Mouse (Mus musculus) embryo, embryonic 11 days (tissue): ENCODE data around the gene Wiz.

Experiments
- DNase-seq: peaks from one replicate; pipeline ENCODE4 v3.0.0-alpha.2; 2015

The Wiz gene

GRCm38 (mm10) chr17:32389101-32389659 is at the start of gene Wiz:
Wiz (minus strand) TSS chr17:32389439.
- peak; percentile 95 for DNase-seq

GRCm38 (mm10) chr17:32437106-32437505 is 47.9 kb upstream of the Wiz start:
- DNase-seq: no peak

GRCm38 (mm10) chr17:32435151-32435550 is 45.9 kb upstream of the Wiz start:
- no peak for DNase-seq

DNA sequence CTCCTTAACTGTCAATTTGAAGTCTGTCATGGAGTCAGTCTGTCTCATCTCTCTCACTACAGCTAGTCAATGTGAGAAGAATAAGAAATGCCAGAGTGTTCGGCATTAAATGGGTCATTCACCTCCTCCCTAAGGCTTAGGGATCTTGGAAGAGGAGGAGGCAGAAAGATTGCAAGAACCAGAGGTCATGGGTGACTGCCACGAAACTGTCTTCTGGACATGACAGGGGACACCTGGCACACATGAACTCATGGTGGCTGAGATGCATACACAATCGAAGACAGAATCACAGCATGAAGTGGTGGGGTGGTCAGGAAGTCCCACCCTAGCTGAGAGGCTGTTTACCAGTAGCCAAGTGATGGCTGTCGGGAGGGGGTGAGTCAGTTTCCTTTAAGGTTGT is 45.1 kb upstream of the Wiz start:
- no peak for DNase-seq

- DNase-seq: peak; percentile 40
These were observed 42.7 kb upstream of the Wiz start for GRCm38 (mm10) chr17:32431972-32432371.

GRCm38 (mm10) chr17:32426610-32427009 is 37.4 kb upstream of the Wiz start:
- DNase-seq: no peak

DNA sequence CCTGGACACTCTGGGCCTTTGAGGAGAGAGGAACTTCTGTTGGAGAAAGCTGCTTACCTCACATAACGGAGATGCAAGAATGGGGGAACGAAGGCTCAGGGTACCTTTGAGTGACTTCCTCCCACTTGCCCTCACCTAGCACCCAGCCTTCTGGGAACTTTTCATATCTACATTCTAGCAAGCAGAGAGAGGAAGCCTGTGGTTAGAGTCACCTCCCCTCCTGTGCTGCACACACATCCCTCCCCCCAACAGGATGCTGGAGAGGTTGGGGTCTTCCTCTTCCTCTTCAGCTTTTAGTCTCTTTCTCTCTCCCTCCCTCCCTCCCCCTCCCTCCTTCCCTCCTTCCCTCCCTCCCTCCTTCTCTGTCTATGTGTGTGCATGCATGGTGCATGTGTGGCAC is 34.8 kb upstream of the Wiz start, which contains the start of gene Pglyrp2:
Gene Pglyrp2, minus strand, starts transcription at position 134 of the 400 bp plus-strand sequence.
- no peak for DNase-seq

DNA sequence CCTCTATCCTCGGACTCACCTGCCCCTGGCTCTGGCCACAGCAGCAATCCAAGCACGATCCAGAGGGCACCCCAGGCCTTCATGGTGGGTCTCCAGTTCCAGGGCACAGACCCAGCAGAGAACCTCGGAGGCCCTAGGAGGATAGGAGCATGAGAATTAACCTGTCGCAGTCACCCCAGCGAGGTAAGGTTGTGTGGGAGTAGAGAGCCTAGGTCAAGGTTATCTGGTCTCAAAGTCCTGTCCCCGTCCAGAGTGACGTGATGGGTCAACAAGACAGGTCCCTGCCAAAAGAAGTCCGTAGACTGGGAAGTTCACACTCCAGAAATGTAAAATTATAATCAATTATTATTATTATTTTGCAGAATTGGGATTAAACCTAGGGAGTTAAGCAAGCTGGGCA is 31.5 kb upstream of the Wiz start:
- DNase-seq: no peak

- DNase-seq: no peak
These were observed 30.8 kb upstream of the Wiz start for GRCm38 (mm10) chr17:32419989-32420388.

- no peak for DNase-seq
These were observed 27.5 kb upstream of the Wiz start for GRCm38 (mm10) chr17:32416771-32417170.

DNA sequence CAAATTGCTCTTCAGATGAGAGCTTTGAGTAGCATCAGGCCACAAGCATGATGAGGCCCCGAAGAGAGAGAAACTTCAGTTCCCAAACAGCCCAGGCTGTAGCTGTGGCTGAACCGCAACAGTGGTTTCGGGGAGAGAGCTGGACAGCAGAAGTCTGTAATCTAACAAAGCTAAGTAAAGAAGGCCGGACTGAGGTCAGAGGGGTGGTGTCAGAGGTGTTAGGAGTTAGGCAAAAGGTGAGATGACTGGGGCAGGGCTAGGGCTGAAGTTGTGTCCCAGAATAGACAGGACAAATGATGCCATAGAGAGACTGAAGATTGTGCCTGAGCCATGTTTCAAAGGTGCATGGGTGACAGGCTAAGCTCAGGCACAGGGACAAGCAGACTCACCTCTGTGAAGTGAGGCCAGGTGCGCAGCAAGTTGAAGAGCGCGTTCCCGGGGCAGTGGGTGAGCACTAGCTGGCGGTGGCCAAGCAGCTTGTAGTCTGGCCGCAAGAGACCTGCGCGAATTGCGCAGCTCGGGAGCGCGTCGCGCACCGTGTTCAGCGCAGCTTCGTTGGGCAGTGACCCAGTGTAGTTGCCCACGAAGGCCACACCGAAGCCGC is 26.3 kb upstream of the Wiz start:
- no peak for DNase-seq

- no peak for DNase-seq
These were observed 22.7 kb upstream of the Wiz start for GRCm38 (mm10) chr17:32411898-32412297.

GRCm38 (mm10) chr17:32403417-32403816 is 14.2 kb upstream of the Wiz start, which contains the start of gene Rasal3:
Rasal3 (minus strand) TSS chr17:32403583.
- DNase-seq: no peak

DNA sequence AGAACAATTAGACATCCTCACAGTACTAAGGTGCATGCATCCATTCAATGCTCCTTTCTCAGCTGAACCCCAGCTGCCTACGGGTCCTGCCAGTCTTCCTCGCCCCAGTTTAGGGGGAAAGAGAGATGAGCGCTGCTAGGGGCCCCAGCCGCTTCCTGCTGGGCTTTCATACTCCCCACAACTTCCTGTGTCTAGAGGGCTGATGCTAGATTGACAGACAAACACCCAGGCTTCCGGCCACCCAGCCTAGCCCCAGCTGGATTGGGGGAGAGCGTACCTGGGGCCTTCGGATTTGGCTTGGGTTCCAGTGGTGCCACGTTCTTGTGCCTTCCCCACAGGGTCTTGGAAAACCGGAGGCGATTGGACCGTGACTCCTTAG is 13.5 kb upstream of the Wiz start:
- no peak for DNase-seq

DNA sequence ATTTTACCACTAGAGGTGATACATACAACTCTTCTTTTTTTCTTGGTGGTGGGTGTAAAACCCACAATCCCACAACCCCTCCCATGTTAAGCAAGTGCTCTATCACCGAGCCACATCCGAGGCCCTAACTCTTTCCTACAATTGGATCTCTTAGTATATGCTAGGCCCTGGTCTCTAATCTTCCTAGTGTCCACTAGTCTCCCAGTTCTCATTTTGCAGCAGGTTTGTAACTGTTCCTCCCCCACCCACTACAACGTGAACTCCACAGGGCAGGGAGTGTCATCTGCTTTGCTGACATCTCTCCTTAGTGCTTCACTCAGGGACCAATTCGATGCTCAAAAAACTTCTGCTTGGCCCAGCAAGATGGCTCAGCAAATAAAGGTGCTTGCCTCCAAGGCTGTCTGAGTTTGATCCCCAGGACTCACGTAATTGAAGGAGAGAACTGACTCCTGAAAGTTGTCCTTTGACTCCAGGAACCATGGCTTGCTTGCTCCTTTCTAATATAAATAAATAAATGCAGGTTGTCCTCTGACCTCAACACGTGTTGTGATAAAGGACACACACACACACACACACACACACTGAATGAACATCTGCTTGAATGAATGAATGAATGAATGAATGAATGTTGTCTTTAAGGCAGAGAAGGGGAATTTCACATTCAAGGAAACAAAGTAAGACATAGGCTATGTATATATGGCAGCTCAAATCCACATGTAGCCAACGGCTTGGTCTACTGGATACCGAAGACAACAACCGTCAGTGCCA is 13.0 kb upstream of the Wiz start:
- DNase-seq: no peak

DNA sequence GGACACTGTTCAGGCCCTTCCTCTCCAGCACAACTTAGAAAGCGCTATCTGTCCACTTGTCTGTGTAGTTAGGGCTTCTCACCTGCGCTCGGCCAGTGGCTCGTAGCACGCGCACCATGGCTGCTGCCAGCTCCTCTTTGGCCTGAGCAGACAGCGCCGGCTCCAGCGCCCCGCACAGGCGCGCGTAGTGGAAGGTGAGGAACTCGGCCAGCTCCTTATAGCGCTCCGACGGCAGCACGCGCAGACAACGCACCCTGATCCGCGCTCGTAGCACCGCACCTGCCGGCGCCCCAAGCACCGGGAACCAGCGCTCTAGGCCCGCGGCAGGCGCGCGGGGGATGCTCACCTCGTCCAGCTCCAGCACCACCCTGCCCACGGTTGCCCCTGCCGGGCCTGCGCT is 7.0 kb upstream of the Wiz start:
- DNase-seq: peak; percentile 12

DNA sequence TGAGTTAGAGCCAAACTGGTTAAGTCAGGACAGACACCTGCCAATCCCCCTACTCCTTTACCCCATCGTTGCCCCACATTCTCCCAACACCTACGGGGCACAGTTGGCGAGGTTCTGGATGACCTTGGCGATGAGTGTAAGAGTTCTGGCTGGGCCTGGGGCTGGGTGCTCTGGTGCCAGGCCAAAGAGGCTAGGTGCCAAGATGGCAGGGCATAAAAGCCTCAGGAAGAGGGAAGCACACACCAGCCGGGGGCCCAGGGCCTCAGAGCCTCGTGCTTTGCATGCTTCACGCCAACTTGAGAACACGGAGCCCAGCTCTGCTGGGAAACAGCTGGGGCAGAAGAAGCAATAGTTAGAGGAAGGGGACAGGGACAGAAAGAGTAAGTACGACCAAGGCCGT is 4.7 kb upstream of the Wiz start:
- DNase-seq: no peak

DNA sequence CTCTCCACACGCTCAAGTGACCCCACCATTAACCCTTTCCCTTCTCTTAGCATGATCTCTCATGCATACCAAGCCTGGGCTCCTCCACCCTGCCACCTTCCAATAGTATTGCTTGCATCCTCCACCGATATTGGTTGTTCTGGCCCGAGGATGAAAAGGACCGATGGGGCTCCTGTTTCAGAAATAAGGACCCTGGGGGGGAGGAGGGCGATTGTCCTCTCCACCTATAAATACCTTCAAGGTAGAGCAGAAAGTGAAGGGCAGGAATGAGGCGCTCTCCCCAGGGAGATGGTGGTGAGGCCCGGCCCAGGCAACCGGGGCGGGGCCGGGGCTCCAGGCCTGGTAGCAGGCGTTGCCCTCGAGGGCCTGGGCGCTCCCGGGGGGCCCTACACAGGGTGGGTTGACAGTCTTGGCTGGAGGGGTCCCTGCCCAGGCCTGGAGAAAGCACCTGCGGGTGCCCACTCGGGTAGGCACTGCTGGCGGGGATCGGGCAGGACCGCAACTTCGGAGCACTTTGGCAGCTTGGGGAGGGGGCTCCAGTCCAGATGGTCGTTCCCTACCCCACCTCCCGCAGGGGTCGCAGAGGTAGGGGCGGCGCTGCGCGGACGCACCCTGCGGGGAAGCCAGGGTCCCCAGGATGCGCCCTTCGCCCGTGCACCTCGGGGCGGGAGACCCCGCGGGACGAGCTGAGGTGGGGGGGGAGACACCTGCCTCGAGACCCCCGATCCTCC is 704 bp downstream of the Wiz start:
- DNase-seq: peak; percentile 53

DNA sequence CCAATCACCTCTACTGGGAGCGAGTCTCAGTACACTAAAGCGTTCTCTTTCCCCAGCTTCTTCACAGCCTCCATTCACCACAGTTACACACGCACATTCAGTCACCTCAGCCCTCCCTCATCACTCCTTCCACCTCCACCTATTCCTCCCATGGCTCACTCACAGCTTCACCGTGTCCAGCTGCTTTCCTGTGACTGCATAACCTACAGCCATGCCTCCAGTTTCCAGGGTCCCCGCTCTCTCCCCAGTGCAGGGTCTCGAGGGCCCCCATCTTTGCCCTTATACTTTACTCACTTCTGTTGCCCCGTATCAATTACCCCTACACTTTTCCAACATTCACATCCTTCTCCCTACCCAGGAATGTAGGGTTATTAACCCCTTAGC is 1.3 kb downstream of the Wiz start:
- no peak for DNase-seq

- DNase-seq: peak; percentile 45
These were observed 2.4 kb downstream of the Wiz start for GRCm38 (mm10) chr17:32386659-32387432.

- no peak for DNase-seq
These were observed 5.6 kb downstream of the Wiz start for GRCm38 (mm10) chr17:32383661-32384060.

DNA sequence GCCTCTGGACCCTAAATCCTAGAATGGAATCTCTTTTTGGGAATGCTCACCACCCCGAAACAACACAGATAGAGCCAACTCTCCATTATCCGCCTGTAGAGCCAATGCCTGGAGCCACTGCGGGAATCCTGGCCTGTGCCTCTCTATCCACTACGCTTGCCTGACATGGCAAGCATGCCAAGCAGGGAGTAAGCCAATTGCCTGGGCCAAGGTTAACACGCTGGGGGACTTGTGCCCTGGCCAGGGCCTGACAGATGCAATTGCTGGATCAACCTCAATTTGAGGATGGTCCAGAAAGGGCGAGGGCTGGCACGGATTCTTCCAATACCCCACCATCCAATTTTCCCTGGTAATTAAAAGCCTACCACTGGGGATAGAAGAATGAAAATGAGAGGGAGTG is 6.7 kb downstream of the Wiz start:
- DNase-seq: no peak

DNA sequence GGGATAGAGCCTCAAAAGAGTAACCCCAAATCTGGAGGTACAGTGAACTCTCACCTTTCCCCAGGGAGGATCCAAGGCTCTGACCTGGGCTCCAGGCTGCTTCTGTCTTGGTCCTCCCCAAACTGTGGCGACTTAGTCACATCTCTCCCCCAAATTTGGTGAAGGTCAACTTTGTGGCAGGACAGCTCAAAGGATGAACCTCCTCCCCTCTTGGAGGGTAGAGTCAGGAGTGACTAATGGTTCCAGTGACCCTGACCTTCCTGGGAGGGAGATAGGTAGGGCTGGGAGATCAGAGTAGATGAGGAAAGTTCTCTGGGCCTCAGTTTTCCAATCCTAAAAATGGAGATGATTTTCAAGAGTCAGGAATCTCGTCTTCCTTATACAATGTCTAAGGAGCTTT is 10.5 kb downstream of the Wiz start:
- DNase-seq: no peak
